Mouse (Mus musculus) inflammation-experienced regulatory T-cells, adult 16 weeks (primary cell): ENCODE results near the gene Kazald1. TPM values are rescaled to one million over a fixed set of nuclear protein-coding genes. Genes with fewer than 3 reads are reported as not detected.

ENCODE experiments used
- polyA plus RNA-seq: library from polyadenylated mRNA; unstranded; fragments of 100-300 nt; shearing (Covaris generic); gene quantifications from one replicate; pipeline ENCODE4 v1.2.1, GENCODE M21; 2017

Kazald1 gene
- 0.84 TPM for polyA plus RNA-seq

GRCm38 (mm10) chr19:45074580-45075322 lies at the start of gene Kazald1:
Gene Kazald1 (plus strand): TSS chr19:45075241.

GRCm38 (mm10) chr19:45045651-45046050 lies 29.4 kb upstream of the Kazald1 start, which contains the start of gene Pdzd7:
Gene Pdzd7 (minus strand): TSS chr19:45045717.

GRCm38 (mm10) chr19:45047417-45047934 lies 27.6 kb upstream of the Kazald1 start, which contains the start of gene Sfxn3:
Gene Sfxn3 (plus strand): TSS chr19:45047503.

Other genes starting within 250 kb of the Kazald1 start
- 56.9 TPM for gene Slf2, start 144.1 kb upstream of the Kazald1 start, polyA plus RNA-seq
- not detected for gene Sema4g, start 86.1 kb upstream of the Kazald1 start, polyA plus RNA-seq
- gene Twnk, start 69.6 kb upstream of the Kazald1 start, polyA plus RNA-seq, result 20.3 TPM
- 67.5 TPM for gene Mrpl43, start 68.8 kb upstream of the Kazald1 start, polyA plus RNA-seq
- 6.6 TPM for gene Lzts2, start 60.8 kb upstream of the Kazald1 start, polyA plus RNA-seq
- not detected for gene Pdzd7, start 29.5 kb upstream of the Kazald1 start, polyA plus RNA-seq
- 84.9 TPM for gene Sfxn3, start 27.7 kb upstream of the Kazald1 start, polyA plus RNA-seq
- not detected for gene Tlx1, start 75.4 kb downstream of the Kazald1 start, polyA plus RNA-seq
- not detected for gene Lbx1, start 160.6 kb downstream of the Kazald1 start, polyA plus RNA-seq